Mouse (Mus musculus): ENCODE measurements at regions not wholly inside any gene's neighbourhood (a gene's known extent, or its start where the extent isn't known, plus 50 kb on each side); places are given as distances from the start of the nearest gene placed in this dataset.
"Not testable (repeated sequence)": the region's sequence is repeated elsewhere in the genome, so short reads cannot be mapped to it uniquely, and the experiment has no call there.

DNA sequence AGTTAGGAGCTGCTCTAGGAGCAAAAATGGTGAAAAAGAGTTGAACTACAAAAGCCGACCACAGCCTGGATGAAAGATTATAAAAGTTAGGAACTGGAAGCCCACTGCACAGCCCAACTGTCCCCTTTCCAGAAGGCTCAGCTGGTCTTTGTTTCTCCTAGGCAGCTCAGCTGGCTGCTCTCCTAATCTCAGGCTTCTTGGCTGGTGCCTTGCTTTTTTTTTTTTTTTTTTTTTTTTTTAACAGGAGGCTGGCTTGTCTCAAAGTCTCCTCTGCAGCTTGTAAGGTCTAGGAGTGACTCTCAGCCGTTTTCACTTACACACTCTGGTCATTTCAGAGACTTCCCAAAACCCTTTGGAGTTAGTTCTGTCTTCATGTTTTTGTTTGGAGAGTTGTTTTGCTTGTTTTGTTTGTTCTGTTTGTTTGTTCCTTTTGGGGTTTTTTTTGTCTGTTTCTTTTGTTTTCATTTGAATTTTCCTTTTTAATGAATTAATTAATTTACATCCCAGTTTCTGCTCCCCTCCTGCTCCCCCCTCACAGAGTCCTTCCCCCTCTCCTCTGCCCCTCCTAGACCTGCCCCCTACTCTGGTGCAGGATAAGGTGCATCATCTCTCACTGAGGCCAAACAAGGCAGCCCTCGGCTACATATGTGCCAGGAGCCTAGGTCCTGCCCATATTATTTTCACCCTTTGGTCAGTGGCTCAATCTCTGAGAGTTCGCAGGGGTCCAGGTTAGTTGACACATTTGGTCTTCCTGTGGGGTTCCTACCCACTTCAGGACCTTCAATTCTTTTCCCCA lies 225.6 kb upstream of the Gm11146 start:
- no peak for DNase-seq

DNA sequence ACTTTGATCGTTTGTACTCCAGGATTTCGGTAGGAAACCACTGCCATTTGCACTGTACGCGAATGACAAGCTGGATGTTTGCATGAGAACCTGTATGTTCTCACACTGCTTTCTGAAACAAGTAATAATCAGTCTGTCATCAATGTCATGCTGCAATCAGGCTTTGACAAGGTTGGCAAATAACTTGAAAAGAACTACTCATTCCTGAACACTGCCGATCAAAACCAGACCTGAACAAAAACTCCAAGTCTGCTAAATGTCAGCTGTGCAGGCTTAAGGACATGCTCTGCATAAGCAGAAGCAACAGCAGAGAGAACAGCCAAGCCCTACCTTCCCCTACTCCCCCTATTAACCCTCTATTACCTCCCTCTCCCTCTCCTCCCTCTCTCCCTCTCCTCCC lies 197.8 kb upstream of the Gm11146 start:
- no peak for DNase-seq

DNA sequence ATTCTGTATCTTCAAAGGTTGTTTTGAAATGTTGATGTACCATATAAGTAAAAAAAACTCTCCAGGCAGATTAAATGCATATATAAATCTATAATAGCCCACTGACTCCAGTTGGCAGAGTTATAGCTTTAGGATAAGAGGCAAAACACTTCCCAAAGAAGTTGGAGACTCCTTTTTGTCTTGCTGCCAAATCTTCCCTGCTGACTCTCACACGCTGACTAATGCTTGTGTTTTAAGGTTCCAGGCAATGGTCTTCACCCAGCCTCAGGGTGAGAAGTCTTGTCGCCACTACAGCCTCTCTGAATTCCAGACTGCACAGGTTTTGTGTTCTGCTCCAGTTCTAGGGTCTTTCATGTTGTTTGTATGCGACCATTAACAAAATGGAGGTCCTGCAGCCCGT lies 195.0 kb upstream of the Gm11146 start:
- DNase-seq = no peak

GRCm38 (mm10) chr16:77789652-77790051 lies 187.8 kb upstream of the Gm11146 start:
- DNase-seq = no peak

GRCm38 (mm10) chr16:77789206-77789605 lies 187.3 kb upstream of the Gm11146 start:
- DNase-seq = no peak

- no peak for DNase-seq
Observed at GRCm38 (mm10) chr16:77788781-77789150, 186.9 kb upstream of the Gm11146 start.

DNA sequence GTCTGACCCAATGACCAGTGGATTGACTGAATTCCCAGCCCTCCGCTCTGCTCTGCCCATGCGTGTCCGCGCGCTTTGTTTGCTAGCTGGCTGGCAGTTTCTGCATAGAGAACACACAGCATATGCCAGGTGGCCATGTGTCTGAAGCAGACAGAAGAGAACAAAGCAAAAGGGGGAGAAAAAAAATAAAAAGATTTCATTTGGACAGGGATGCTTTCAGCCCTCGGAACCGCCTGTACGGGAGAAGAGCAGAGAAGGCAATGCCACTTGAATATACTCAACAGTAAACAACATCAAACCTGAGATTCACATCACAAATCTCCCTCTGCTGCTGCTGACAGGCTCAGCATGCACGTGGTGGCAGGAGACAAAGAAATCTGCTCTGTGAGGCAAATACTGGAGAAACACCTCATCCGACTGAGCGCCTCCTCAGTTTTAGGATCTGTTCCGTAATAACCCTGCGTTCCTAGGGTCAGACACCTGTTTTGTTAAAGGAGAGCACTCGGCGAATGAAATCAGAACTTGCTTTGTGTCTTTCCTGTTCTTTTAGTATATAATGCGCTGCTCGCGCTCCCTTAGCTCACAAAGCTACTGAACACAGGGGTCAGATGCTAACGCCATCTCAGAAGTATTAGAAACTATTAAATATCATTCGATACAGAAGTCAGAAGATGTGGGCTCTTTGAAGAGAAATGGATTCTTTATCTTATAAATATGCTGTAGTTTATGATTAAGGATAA lies 186.3 kb upstream of the Gm11146 start:
- DNase-seq = no peak

- DNase-seq = no peak
Observed at GRCm38 (mm10) chr16:77787025-77787424, 185.1 kb upstream of the Gm11146 start.

DNA sequence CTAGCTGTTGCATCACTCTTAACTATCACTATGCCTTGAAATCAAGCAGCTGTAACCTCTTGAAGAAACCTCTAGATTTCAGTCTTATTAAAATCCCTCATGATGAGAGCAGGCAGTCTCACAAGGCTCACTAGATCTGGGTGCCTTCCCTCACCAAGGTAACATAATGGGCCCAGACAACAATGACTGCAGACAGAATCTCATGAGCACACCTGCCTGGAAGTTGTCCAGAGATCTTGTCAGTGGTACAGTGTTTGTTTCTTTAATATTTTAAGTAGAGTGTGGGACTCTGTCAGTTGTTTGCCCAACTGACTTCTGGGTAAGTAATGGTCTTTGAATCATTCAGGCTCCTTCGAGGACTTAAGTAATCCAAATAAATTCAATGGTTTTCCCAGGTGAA lies 177.1 kb upstream of the Gm11146 start:
- no peak for DNase-seq

DNA sequence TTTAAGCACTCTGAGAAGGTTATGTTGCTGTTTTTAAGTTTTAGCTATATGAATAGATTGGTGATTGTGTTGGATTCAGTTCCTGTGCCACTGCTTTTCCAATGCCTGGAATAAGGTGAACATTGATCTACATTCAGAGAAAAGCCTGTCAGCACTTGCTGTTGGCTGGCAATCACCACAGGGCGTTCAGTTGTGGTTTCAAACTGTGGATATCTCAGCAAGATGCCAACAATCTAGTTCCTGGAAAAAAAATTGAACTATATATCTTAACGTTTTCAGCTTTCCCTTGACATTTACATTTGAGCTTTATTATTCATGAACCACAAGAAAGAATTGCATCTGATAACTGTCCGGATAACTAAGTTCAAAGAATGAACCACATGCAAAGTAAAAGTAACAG lies 170.2 kb upstream of the Gm11146 start:
- DNase-seq = no peak

DNA sequence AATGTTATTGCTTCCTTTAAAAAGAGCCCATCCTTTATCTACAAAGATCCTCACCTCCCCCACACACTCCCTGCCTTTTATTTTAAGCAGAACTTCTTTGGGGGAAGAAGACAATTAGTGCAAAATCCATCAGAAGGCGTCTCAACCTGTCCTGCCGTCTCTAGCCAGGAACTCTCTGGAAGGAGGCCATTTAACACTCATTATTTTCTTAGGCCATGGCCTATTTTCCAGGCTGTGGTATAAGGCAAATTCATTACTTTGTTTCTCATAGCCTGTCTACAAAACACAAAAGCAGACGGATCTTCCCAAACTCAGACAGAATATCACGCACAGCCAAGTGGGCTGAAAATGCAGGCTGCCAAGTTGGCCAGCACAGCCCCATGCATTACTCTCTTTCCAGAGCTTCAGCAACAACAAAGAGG lies 159.0 kb upstream of the Gm11146 start:
- no peak for DNase-seq

DNA sequence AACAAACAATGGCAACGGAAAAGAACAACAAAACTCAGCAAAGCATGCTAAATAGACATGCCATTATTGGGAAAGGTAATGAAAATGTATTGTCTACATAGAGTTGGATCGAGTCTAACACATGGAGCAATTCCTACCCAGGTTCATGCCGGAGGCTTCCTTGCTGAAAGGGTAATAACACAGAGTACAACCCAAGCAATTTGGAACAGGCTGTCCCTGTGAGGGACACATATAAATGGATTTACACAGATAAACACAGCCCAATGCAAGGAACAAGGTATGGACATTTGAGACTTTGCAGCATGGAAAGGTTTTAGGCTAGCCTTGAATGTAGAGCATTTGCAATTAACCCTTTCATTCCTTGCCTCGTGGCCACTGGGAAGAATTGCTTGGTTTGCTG lies 158.6 kb upstream of the Gm11146 start:
- no peak for DNase-seq

- DNase-seq = no peak
Observed at GRCm38 (mm10) chr16:77759997-77760396, 158.1 kb upstream of the Gm11146 start.

- DNase-seq = no peak
Observed at GRCm38 (mm10) chr16:77754882-77755281, 153.0 kb upstream of the Gm11146 start.

GRCm38 (mm10) chr16:77749474-77749873 lies 147.6 kb upstream of the Gm11146 start:
- no peak for DNase-seq

DNA sequence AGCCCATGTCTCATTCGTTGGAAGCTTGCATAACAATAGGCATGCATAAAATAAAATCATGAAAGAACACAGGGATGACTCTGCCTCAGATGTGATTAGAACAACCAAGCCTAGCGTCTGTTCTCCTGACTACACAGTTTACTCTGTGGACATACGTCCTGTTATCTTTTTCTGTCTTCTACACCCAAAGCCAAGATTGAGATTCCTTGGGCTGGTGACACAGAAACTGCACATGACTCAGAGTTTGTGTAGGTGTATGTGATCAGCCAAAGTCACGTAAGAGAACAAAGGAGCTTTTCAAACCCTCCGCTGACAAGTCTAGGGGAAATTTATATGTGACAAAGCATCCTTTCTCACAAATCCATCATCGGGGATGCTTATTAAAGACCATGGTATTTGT lies 141.9 kb upstream of the Gm11146 start:
- DNase-seq = no peak

DNA sequence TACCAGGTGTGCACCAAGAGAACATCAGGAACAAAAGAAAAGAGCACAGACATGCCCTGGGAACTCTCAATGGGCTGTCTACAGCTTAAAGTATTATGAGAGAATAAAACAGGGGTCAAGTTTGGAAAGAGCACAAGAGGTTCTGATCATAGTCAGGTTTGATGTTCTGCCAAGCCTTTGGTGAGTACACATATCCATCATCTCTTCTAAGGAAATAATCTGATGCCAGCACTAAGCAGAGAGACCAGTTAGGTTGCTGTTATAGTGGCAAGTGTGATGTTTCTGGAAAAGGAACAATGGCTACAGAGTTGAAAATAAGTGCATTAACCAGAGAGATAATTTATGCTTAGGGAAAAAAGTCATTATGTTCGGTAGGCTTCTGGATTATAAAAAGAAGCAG lies 136.9 kb upstream of the Gm11146 start:
- no peak for DNase-seq

DNA sequence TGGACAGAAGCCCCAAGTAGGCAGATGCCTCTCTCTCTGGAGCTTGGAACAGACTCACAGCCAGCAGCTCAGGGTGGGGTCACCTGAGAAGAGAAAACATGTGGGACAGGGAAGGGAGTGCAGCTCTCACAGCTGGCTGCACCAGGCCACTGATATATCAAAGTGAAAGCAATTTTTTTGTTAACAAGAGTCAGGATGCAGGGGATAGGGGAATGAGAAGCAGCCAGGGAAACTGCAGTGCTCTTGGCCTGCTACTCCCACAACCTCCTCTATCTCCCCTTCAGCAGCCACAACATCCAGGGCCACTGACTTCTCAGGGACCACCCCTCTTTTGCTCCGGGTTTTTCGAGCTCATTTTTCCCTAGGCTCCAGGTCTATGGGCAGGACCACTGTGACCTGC lies 117.5 kb upstream of the Gm11146 start:
- no peak for DNase-seq

DNA sequence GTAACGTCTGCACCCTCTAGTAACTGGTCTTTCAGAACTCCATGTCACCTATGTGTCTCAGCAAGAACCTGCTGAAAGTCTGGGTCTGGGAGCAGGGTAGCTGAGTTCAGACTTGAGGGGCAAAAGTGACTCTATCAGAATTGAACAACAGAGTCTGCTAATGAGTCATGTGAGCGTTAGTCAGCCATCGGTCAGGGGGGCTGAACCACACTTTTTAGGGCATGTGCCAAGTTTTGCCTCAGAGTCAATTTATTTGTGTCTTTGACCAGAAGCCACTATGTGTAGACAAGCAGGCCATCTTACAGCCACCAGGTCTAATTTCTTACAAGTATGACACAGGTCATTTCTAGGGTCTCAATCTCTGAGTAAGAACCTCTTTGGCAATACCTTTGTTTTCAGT lies 115.9 kb upstream of the Gm11146 start:
- not testable (repeated sequence) for DNase-seq

DNA sequence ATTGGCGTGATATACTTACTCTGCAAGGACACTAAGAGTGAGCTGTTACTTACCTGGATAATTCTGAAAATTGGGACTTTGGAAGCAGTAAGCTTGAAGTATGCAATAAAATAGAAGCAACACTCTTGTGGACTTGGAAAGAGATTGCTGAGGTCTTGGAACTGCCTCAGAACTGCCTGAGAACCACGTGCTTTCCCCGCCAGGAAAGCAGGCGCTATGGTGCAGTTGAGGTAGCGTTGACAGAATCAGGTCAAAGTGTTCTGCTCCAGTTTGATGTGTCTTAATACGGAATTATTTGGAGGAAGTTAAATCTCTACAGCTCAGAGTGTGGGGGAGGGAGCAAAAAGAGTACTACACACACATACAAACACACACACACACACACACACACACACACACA lies 102.8 kb upstream of the Gm11146 start:
- no peak for DNase-seq

GRCm38 (mm10) chr16:77695443-77695842 lies 93.5 kb upstream of the Gm11146 start:
- DNase-seq = no peak

- no peak for DNase-seq
Observed at GRCm38 (mm10) chr16:77687056-77687839, 85.4 kb upstream of the Gm11146 start.

- no peak for DNase-seq
Observed at GRCm38 (mm10) chr16:77685651-77686190, 83.8 kb upstream of the Gm11146 start.

Measured in thymus, postnatal 25 days (tissue).